Mouse (Mus musculus): ENCODE data around the gene Ssr3. TPM values are rescaled to one million over a fixed set of nuclear protein-coding genes. Genes with fewer than 3 reads are reported as not detected.
A peak's percentile ranks its signal among the peaks of the same experiment; 100 is the strongest.

The Ssr3 gene
- polyA plus RNA-seq, 1 experiment from 2014 or later, result 187 TPM

DNA sequence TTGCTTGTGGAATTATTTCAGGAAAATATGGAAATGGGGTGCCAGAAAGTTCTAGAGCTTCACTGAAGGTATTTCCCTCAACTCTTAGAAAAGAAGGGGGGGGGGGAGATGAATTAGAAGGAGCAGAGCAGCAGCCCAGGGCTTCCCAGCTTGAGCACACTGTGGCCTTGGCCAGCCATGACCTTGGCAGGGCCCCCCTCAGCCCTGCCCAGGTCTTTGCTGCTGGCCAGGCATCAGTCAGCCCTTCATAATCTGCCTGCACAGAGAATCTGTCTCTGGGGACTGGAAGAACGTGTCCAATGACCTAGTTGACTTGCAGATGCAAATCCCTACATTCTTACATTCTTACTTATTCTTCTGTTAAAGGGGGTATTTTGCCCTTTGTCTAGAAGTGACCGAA is 34.1 kb downstream of the Ssr3 start:
- Histone ChIP-seq H3K9ac (ENCODE audit: low read length) (no peak overlapping the region), H3K27me3 (ENCODE audit: control insufficient read depth, insufficient read depth, low read length) (no peaks in the 10 kb centered on the region), H3K4me3 (ENCODE audit: low read depth, low read length) (no peak overlapping the region), H3K27ac (replicated peaks) (no peak overlapping the region), H3K4me1 (replicated peaks; ENCODE audit: control insufficient read depth, insufficient read depth) (no peaks in the 10 kb centered on the region), H3K9me3 (ENCODE audit: control insufficient read depth, low read length) (no peaks in the 10 kb centered on the region), H3K4me2 (replicated peaks; ENCODE audit: low read depth) (no peak overlapping the region), H3K36me3 (ENCODE audit: control insufficient read depth, insufficient read depth, low read length) (no peaks in the 10 kb centered on the region)
- DNase-seq (ENCODE audit: low spot score), result no peak
- ATAC-seq (ENCODE audit: low FRiP score, low TSS enrichment), result no peak
- WGBS, result 43% methylated on average over 2 of the region's 2 CpGs
- TF ChIP-seq CTCF (IDR thresholded peaks at IDR 0.05; ENCODE audit: low read depth) (no peak), EP300 (optimal IDR thresholded peaks at IDR 0.05) (no peak)

DNA sequence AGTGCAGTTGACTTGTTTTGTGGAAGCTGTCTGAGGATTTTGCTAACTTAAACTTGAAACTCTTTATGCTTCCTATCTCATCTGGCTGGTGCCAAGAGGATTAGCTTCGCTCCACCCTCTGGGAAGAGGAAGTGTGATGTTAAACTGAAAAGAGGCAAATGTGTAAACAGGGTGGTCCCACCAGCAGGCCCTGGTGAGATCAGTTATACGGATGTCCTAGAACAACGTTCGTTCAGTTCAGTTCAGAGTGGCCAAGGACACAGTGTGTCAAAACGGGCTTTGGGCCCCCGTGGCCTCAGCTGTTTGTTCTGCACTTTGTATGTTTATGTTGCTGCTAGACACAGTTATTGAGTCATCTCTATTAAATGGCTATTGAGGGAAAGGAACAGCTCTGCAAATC is 36.9 kb downstream of the Ssr3 start:
- ATAC-seq (ENCODE audit: low FRiP score, low TSS enrichment) (peak; percentile 72; the same call in 1 of the 2 replicates), DNase-seq (ENCODE audit: low spot score) (no peak)
- H3K9ac ChIP-seq (ENCODE audit: low read length), result no peak overlapping the region
- H3K4me2 ChIP-seq (replicated peaks; ENCODE audit: low read depth), result no peak overlapping the region
- 35% methylated on average over 6 of the region's 6 CpGs for WGBS
- no peaks in the 10 kb centered on the region for H3K27me3 ChIP-seq (ENCODE audit: control insufficient read depth, insufficient read depth, low read length)
- H3K4me3 ChIP-seq (ENCODE audit: low read depth, low read length), result no peak overlapping the region
- H3K4me1 ChIP-seq (replicated peaks; ENCODE audit: control insufficient read depth, insufficient read depth), result no peaks in the 10 kb centered on the region
- H3K27ac ChIP-seq (replicated peaks), result no peak overlapping the region
- H3K36me3 ChIP-seq (ENCODE audit: control insufficient read depth, insufficient read depth, low read length), result no peaks in the 10 kb centered on the region
- TF ChIP-seq CTCF (IDR thresholded peaks at IDR 0.05; ENCODE audit: low read depth) (no peak), EP300 (optimal IDR thresholded peaks at IDR 0.05) (no peak)
- H3K9me3 ChIP-seq (ENCODE audit: control insufficient read depth, low read length), result no peaks in the 10 kb centered on the region

DNA sequence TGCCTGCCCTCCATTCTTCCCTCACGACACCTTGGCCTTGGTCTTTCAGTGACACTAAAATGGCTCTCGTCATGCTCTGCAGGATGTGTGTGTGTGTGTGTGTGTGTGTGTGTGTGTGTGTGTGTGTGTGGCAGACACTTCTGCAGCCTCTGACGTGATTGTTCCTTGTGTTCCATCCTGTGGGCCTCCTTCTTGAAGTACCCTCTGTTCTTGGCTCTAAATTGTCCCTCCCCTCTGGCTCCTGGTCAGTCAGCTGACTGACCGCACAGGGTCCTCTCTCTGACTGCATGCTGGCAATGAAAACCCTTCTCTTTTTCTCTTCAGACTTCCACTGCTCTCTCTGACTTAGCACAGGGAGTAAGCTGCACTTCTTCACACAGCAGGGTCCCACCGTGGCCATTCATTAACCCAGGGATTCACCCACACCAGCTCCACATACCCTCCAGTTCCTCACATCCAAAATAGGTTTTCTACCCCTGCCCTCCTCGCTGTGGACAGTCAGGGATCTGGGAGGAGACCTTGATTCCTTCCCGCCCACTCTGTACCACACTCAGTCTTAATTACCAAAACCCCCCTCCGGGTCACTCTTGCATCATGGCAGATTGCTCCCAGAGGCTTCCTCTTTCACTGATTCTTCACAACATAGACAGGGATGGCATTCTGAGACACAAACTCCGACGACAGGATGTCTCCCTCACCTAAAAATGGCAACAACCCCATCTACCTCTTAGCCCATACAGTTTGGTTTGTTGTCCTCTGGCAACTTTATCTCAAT is 39.0 kb downstream of the Ssr3 start:
- Histone ChIP-seq H3K36me3 (ENCODE audit: control insufficient read depth, insufficient read depth, low read length) (no peaks in the 10 kb centered on the region), H3K9me3 (ENCODE audit: control insufficient read depth, low read length) (no peaks in the 10 kb centered on the region), H3K4me2 (replicated peaks; ENCODE audit: low read depth) (no peak overlapping the region), H3K27ac (replicated peaks) (no peak overlapping the region), H3K27me3 (ENCODE audit: control insufficient read depth, insufficient read depth, low read length) (no peaks in the 10 kb centered on the region), H3K4me3 (ENCODE audit: low read depth, low read length) (no peak overlapping the region), H3K4me1 (replicated peaks; ENCODE audit: control insufficient read depth, insufficient read depth) (no peaks in the 10 kb centered on the region), H3K9ac (ENCODE audit: low read length) (no peak overlapping the region)
- ATAC-seq (ENCODE audit: low FRiP score, low TSS enrichment), result no peak
- TF ChIP-seq EP300 (optimal IDR thresholded peaks at IDR 0.05) (no peak), CTCF (IDR thresholded peaks at IDR 0.05; ENCODE audit: low read depth) (no peak)
- 78% methylated on average over 10 of the region's 10 CpGs for WGBS
- no peak for DNase-seq (ENCODE audit: low spot score)

DNA sequence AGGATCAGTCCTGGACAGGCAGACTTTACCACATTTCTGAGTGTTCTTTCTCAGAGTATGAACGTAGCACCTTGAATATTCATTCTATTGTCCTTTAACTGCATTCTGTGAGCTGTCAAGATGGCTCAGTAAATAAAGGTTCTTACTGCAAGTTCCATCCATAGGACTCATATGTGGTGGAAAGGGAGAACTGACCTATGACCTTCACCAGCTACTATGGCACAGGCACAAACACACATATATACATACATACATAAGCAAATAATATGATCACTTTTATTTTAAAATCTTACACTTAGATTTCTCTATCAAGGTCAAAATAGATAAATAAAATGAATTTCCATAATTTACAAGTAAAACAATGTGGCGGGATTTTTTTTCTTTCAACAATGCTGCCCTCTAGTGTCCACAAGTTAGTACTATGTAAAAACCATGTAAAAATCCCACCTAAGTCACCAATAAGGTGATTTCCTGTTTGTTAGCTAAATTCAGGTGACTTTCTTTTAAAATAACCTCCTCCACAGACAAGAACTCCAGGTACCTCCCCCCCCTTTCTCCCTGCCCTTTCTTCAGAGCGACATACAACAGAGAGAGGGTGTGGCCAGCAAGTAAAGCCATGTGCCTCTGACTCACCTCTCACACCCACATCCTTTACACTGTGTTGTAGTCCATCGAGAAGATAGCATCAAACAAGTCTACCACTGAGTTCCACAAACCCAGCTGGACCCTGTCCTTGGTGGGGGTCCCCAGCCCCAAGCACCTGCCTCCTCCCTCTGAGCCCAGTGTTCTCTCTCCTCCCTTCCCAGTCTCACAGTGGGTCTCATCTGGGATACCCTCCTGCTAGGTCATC is 39.9 kb downstream of the Ssr3 start:
- Histone ChIP-seq H3K36me3 (ENCODE audit: control insufficient read depth, insufficient read depth, low read length) (no peaks in the 10 kb centered on the region), H3K4me3 (ENCODE audit: low read depth, low read length) (no peak overlapping the region), H3K4me2 (replicated peaks; ENCODE audit: low read depth) (no peak overlapping the region), H3K27me3 (ENCODE audit: control insufficient read depth, insufficient read depth, low read length) (no peaks in the 10 kb centered on the region), H3K9ac (ENCODE audit: low read length) (no peak overlapping the region), H3K9me3 (ENCODE audit: control insufficient read depth, low read length) (no peaks in the 10 kb centered on the region), H3K27ac (replicated peaks) (no peak overlapping the region), H3K4me1 (replicated peaks; ENCODE audit: control insufficient read depth, insufficient read depth) (no peaks in the 10 kb centered on the region)
- ATAC-seq (ENCODE audit: low FRiP score, low TSS enrichment), result peak; percentile 90
- WGBS, result 34% methylated on average over 4 of the region's 4 CpGs
- TF ChIP-seq EP300 (optimal IDR thresholded peaks at IDR 0.05), result no peak
- peak; percentile 66 for TF ChIP-seq CTCF (IDR thresholded peaks at IDR 0.05; ENCODE audit: low read depth)
- peak; percentile 45 for DNase-seq (ENCODE audit: low spot score)

DNA sequence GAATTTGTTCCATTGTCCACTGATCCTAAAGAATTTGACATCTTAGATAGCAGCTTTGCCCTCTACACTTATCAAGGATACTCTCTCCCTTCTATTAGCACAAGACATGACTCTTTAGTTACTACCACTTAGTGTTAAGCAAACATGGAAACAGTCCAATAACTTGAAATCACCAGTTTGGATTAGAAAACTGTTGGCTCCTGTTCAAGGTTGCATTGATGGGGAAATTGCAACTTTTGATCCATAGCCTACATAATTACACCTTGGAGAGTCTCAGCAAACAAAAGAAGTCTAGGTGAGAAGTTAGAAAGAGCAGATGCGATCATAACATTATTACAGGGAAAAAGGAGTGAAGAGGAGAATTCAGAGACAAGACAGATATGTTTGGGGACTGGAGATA is 46.2 kb downstream of the Ssr3 start:
- H3K36me3 ChIP-seq (ENCODE audit: control insufficient read depth, insufficient read depth, low read length), result no peaks in the 10 kb centered on the region
- H3K9ac ChIP-seq (ENCODE audit: low read length), result no peak overlapping the region
- H3K27ac ChIP-seq (replicated peaks), result no peak overlapping the region
- no peaks in the 10 kb centered on the region for H3K9me3 ChIP-seq (ENCODE audit: control insufficient read depth, low read length)
- no peaks in the 10 kb centered on the region for H3K27me3 ChIP-seq (ENCODE audit: control insufficient read depth, insufficient read depth, low read length)
- no peaks in the 10 kb centered on the region for H3K4me1 ChIP-seq (replicated peaks; ENCODE audit: control insufficient read depth, insufficient read depth)
- no peak overlapping the region for H3K4me2 ChIP-seq (replicated peaks; ENCODE audit: low read depth)
- no peak for ATAC-seq (ENCODE audit: low FRiP score, low TSS enrichment)
- 69% methylated on average over 1 of the region's 1 CpGs for WGBS
- H3K4me3 ChIP-seq (ENCODE audit: low read depth, low read length), result no peak overlapping the region
- DNase-seq (ENCODE audit: low spot score), result no peak
- TF ChIP-seq CTCF (IDR thresholded peaks at IDR 0.05; ENCODE audit: low read depth) (no peak), EP300 (optimal IDR thresholded peaks at IDR 0.05) (no peak)

Measured in stomach, postnatal 0 days (tissue).